Mouse (Mus musculus) cerebellum, adult 2 months (tissue): ENCODE results near the gene Tnfrsf13b.

Experiments
- CTCF ChIP-seq: fragments of 200-500 bp; IDR thresholded peaks from 2 replicates; pipeline ENCODE4 v1.5.1; 2011; ENCODE audit warnings: low read depth, mild to moderate bottlenecking, control low read depth, low read length, moderate library complexity, borderline replicate concordance; ENCODE audit not compliant: insufficient read depth
- POLR2A ChIP-seq: fragments of 200-500 bp; IDR thresholded peaks from 2 replicates; pipeline ENCODE4 v1.6.1; 2011; ENCODE audit warnings: low read length, control low read depth, borderline replicate concordance; ENCODE audit not compliant: insufficient read depth

GRCm38 (mm10) chr11:61123886-61124285, 2.7 kb upstream of the Tnfrsf13b start:
- TF ChIP-seq CTCF, result no peak
- TF ChIP-seq POLR2A, result no peak
